12 mouse cellular contexts compared by ENCODE assay signal in the genomic region with DNA sequence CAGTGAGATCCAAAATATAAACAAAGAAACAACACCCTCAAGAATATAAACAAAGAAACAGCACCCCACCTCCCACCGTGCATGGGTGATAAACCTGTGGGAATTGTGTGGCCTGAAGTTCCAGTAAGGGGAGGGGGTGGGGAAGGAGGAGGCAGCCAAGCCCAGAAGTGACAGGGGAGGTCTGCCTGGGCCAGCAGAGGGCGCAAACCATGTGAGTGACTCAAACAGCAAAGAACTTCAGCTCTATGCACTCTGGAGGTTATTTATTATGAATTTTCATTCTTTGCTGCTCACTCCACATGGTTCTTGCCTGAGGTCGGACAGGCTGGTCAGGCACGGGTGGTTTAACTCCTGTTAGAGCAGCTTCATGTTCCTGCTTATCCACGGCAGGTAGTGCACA. TPM values are rescaled to one million over a fixed set of nuclear protein-coding genes. Genes with fewer than 3 reads are reported as not detected.
A peak's percentile ranks its signal among the peaks of the same experiment; 100 is the strongest.
DNase-seq lines count a peak whose midpoint lies in the region; ATAC-seq and TF ChIP-seq lines count a peak whose summit lies in the region.
"Not testable (repeated sequence)": the region's sequence is repeated elsewhere in the genome, so short reads cannot be mapped to it uniquely, and the experiment has no call there.
"Had no signal": no experiment of that assay in that cellular context is flagged by ENCODE, and none has a peak within 500 bp of the region (broad histone marks: within the 10 kb centered on the region; RNA-seq: fewer than 3 reads in every experiment).

No protein-coding gene starts in this region.

- H3K36me3 ChIP-seq in forebrain, embryonic 14.5 days (ENCODE audit: control insufficient read depth, insufficient read depth, low read length); limb, embryonic 11.5 days (ENCODE audit: control insufficient read depth, insufficient read depth, low read length); midbrain, embryonic 10.5 days; stomach, postnatal 0 days (ENCODE audit: control insufficient read depth, insufficient read depth, low read length): not testable (repeated sequence)

- CTCF ChIA-PET in Patski (lab: Charles Lee) = interaction anchor here (1.9 kb wide), 1 partner anchor 19 kb away, joined by 8 read pairs; no protein-coding TSS in a partner anchor

- not testable (repeated sequence) for TF ChIP-seq EP300 in stomach, postnatal 0 days (optimal IDR thresholded peaks at IDR 0.05)

- in situ Hi-C loops in Patski (cut with MboI; ENCODE audit: low pct_unique_long_range_greater_than_20kb) = loop anchor here (10.0 kb wide), 1 partner anchor 100 kb away; no protein-coding TSS in a partner anchor

- H3K27me3 ChIP-seq in Patski; forebrain, embryonic 14.5 days (replicated peaks; ENCODE audit: control insufficient read depth, insufficient read depth, low read length); limb, embryonic 11.5 days (ENCODE audit: control insufficient read depth, insufficient read depth, low read length); midbrain, embryonic 10.5 days (ENCODE audit: low read depth, poor library complexity, severe bottlenecking); stomach, postnatal 0 days (ENCODE audit: control insufficient read depth, insufficient read depth, low read length): not testable (repeated sequence)

- POLR2A ChIA-PET in Patski (lab: Charles Lee) = not testable (repeated sequence)

- peak; percentile 39 for ATAC-seq in Patski
- ATAC-seq in forebrain, embryonic 14.5 days; limb, embryonic 11.5 days (ENCODE audit: insufficient number of reproducible peaks, low FRiP score, low TSS enrichment, low read depth); stomach, postnatal 0 days (ENCODE audit: low FRiP score, low TSS enrichment): not testable (repeated sequence)

- DNase-seq in 3134 (ENCODE audit: extremely low read depth, insufficient read length, low spot score) = peak; percentile 7
- not testable (repeated sequence) for DNase-seq in Patski (ENCODE audit: low read depth, low spot score)
- DNase-seq in c-Kit-positive CD71-positive TER-119-negative erythroid progenitor cells, embryonic 14.5 days (ENCODE audit: low read depth) = peak; percentile 7
- peak; percentile 41 for DNase-seq in forebrain, embryonic 14.5 days (ENCODE audit: low spot score)
- peak; percentile 90 for DNase-seq in induced T-regulatory cell, adult 2 months (ENCODE audit: low read depth)
- DNase-seq in limb, embryonic 11.5 days (ENCODE audit: low spot score) = peak; percentile 72
- peak; percentile 52 for DNase-seq in midbrain, embryonic 10.5 days (ENCODE audit: low spot score)
- DNase-seq in stomach, postnatal 0 days (ENCODE audit: low spot score) = peak; percentile 75

- not testable (repeated sequence) for H3K9me3 ChIP-seq in forebrain, embryonic 14.5 days (replicated peaks; ENCODE audit: control insufficient read depth, low read length); limb, embryonic 11.5 days (ENCODE audit: control insufficient read depth, low read length); midbrain, embryonic 10.5 days (replicated peaks); stomach, postnatal 0 days (ENCODE audit: control insufficient read depth, low read length)

- H3K27ac ChIP-seq in forebrain, embryonic 14.5 days (ENCODE audit: low read depth, low read length); limb, embryonic 11.5 days (replicated peaks; ENCODE audit: low read depth, low read length); midbrain, embryonic 10.5 days (replicated peaks); stomach, postnatal 0 days (replicated peaks): not testable (repeated sequence)

- not testable (repeated sequence) for H3K4me3 ChIP-seq in forebrain, embryonic 14.5 days (ENCODE audit: low read depth, low read length); limb, embryonic 11.5 days (ENCODE audit: low read depth, low read length); midbrain, embryonic 10.5 days; stomach, postnatal 0 days (ENCODE audit: low read depth, low read length)

- H3K9ac ChIP-seq in forebrain, embryonic 14.5 days (ENCODE audit: low read length); limb, embryonic 11.5 days (ENCODE audit: low read length); stomach, postnatal 0 days (ENCODE audit: low read length): not testable (repeated sequence)

- 52% methylated on average over 5 of the region's 5 CpGs for WGBS in forebrain, embryonic 14.5 days
- 27% methylated on average over 5 of the region's 5 CpGs for WGBS in limb, embryonic 11.5 days
- WGBS in midbrain, embryonic 10.5 days = 37% methylated on average over 5 of the region's 5 CpGs
- WGBS in stomach, postnatal 0 days = 32% methylated on average over 5 of the region's 5 CpGs

- H3K4me2 ChIP-seq in forebrain, embryonic 14.5 days (ENCODE audit: low read length); limb, embryonic 11.5 days (ENCODE audit: low read depth, severe bottlenecking); stomach, postnatal 0 days (replicated peaks; ENCODE audit: low read depth): not testable (repeated sequence)

- peak; percentile 48 for TF ChIP-seq CTCF in Patski (IDR thresholded peaks at IDR 0.05)
- TF ChIP-seq CTCF in stomach, postnatal 0 days (IDR thresholded peaks at IDR 0.05; ENCODE audit: low read depth) = peak; percentile 73

- H3K4me1 ChIP-seq in forebrain, embryonic 14.5 days (ENCODE audit: control insufficient read depth, insufficient read depth, low read length); limb, embryonic 11.5 days (ENCODE audit: control insufficient read depth, insufficient read depth, low read length); midbrain, embryonic 10.5 days; stomach, postnatal 0 days (replicated peaks; ENCODE audit: control insufficient read depth, insufficient read depth): not testable (repeated sequence)

RNA-seq across cellular contexts. Expression of a gene that starts 6.2 kb away (rescaled TPM):
- 2.8 TPM for polyA plus RNA-seq in Patski (2021)
- polyA plus RNA-seq in forebrain, embryonic 14.5 days (2014; fragmentation: Nextera tagmentation; extraction: Ambion mirVana) = not detected in 2 replicates
- not detected in 2 replicates for polyA plus RNA-seq in limb, embryonic 11.5 days (2014; fragmentation: Nextera tagmentation; extraction: Ambion mirVana)
- not detected in 2 replicates for polyA plus RNA-seq in midbrain, embryonic 10.5 days (2016; fragmentation: Nextera tagmentation; extraction: Ambion mirVana)
- polyA plus RNA-seq in stomach, postnatal 0 days (2015; fragmentation: Nextera tagmentation; extraction: Ambion mirVana) = not detected in 2 replicates
- polyA plus RNA-seq: forebrain, embryonic 16.5 days; heart, embryonic 13.5 days; limb, embryonic 12.5 days; urinary bladder, adult 2 months had no signal

RNA-seq across cellular contexts. Expression of a gene that starts 29.4 kb away (rescaled TPM):
- not detected for polyA plus RNA-seq in Patski (2021)
- polyA plus RNA-seq in forebrain, embryonic 14.5 days (2014; fragmentation: Nextera tagmentation; extraction: Ambion mirVana) = not detected in 2 replicates
- polyA plus RNA-seq in limb, embryonic 11.5 days (2014; fragmentation: Nextera tagmentation; extraction: Ambion mirVana) = not detected in 2 replicates
- not detected in 2 replicates for polyA plus RNA-seq in midbrain, embryonic 10.5 days (2016; fragmentation: Nextera tagmentation; extraction: Ambion mirVana)
- 0.11 TPM in 1 of 2 replicates, not detected in the other for polyA plus RNA-seq in stomach, postnatal 0 days (2015; fragmentation: Nextera tagmentation; extraction: Ambion mirVana)
- polyA plus RNA-seq: forebrain, embryonic 16.5 days; heart, embryonic 13.5 days; limb, embryonic 12.5 days had no signal

RNA-seq across cellular contexts. Expression of a gene that starts 30.6 kb away (rescaled TPM):
- 0.06 TPM for polyA plus RNA-seq in Patski (2021)
- polyA plus RNA-seq in forebrain, embryonic 14.5 days (2014; fragmentation: Nextera tagmentation; extraction: Ambion mirVana) = not detected in 2 replicates
- polyA plus RNA-seq in limb, embryonic 11.5 days (2014; fragmentation: Nextera tagmentation; extraction: Ambion mirVana) = not detected in 2 replicates
- not detected in 2 replicates for polyA plus RNA-seq in midbrain, embryonic 10.5 days (2016; fragmentation: Nextera tagmentation; extraction: Ambion mirVana)
- polyA plus RNA-seq in stomach, postnatal 0 days (2015; fragmentation: Nextera tagmentation; extraction: Ambion mirVana) = not detected in 2 replicates
- polyA plus RNA-seq: forebrain, embryonic 16.5 days; heart, embryonic 13.5 days; limb, embryonic 12.5 days; urinary bladder, adult 2 months had no signal

RNA-seq across cellular contexts. Expression of a gene that starts 45.6 kb away (rescaled TPM):
- 5.3 TPM for polyA plus RNA-seq in Patski (2021)
- polyA plus RNA-seq in forebrain, embryonic 14.5 days (2014; fragmentation: Nextera tagmentation; extraction: Ambion mirVana) = not detected in 2 replicates
- not detected in 2 replicates for polyA plus RNA-seq in limb, embryonic 11.5 days (2014; fragmentation: Nextera tagmentation; extraction: Ambion mirVana)
- not detected in 2 replicates for polyA plus RNA-seq in midbrain, embryonic 10.5 days (2016; fragmentation: Nextera tagmentation; extraction: Ambion mirVana)
- polyA plus RNA-seq in stomach, postnatal 0 days (2015; fragmentation: Nextera tagmentation; extraction: Ambion mirVana) = not detected in 2 replicates
- polyA plus RNA-seq: forebrain, embryonic 16.5 days; heart, embryonic 13.5 days; limb, embryonic 12.5 days; urinary bladder, adult 2 months had no signal

RNA-seq across cellular contexts. Expression of a gene that starts 57.0 kb away (rescaled TPM):
- polyA plus RNA-seq in Patski (2021) = 0.06 TPM
- polyA plus RNA-seq in forebrain, embryonic 14.5 days (2014; fragmentation: Nextera tagmentation; extraction: Ambion mirVana) = not detected in 2 replicates
- polyA plus RNA-seq in limb, embryonic 11.5 days (2014; fragmentation: Nextera tagmentation; extraction: Ambion mirVana) = not detected in 2 replicates
- not detected in 2 replicates for polyA plus RNA-seq in midbrain, embryonic 10.5 days (2016; fragmentation: Nextera tagmentation; extraction: Ambion mirVana)
- 0.11 and 0.15 TPM in 2 replicates for polyA plus RNA-seq in stomach, postnatal 0 days (2015; fragmentation: Nextera tagmentation; extraction: Ambion mirVana)
- polyA plus RNA-seq: forebrain, embryonic 16.5 days had no signal
